Mouse (Mus musculus) hindbrain, embryonic 11.5 days (tissue): Measurements from ENCODE around the gene Vmn1r42. TPM values are rescaled to one million over a fixed set of nuclear protein-coding genes. Genes with fewer than 3 reads are reported as not detected.
"Not testable (repeated sequence)": the region's sequence is repeated elsewhere in the genome, so short reads cannot be mapped to it uniquely, and the experiment has no call there.

ENCODE experiments used
- ATAC-seq: fragments of 200-750 bp; cut with Nextera tagmentation; 2 replicates; pipeline ENCODE4 v1.8.0; 2017; ENCODE audit warnings: mild to moderate bottlenecking, moderate TSS enrichment, moderate library complexity; ENCODE audit not compliant: low FRiP score
- DNase-seq: peaks from one replicate; pipeline ENCODE4 v3.0.0-alpha.2; 2015; ENCODE audit warnings: low spot score
- H3K27ac ChIP-seq: fragments of 300-500 bp; sonication (generic); 2 replicates; pipeline ENCODE4 v1.5.1; 2014; ENCODE audit warnings: mild to moderate bottlenecking, low read depth, low read length
- H3K27me3 ChIP-seq: fragments of 300-500 bp; sonication (generic); 2 replicates; pipeline ENCODE4 v1.6.1; 2014; ENCODE audit warnings: mild to moderate bottlenecking, low read length, moderate library complexity, mixed read lengths; ENCODE audit not compliant: control insufficient read depth, insufficient read depth
- H3K36me3 ChIP-seq: fragments of 300-500 bp; sonication (generic); 2 replicates; pipeline ENCODE4 v1.6.1; 2014; ENCODE audit warnings: mild to moderate bottlenecking, low read length, moderate library complexity, mixed read lengths; ENCODE audit not compliant: control insufficient read depth, insufficient read depth
- H3K4me1 ChIP-seq: fragments of 300-500 bp; sonication (generic); replicated peaks from 2 replicates; pipeline ENCODE4 v1.6.1; 2014; ENCODE audit warnings: low read length, mixed read lengths; ENCODE audit not compliant: control insufficient read depth, insufficient read depth
- H3K4me2 ChIP-seq: fragments of 300-500 bp; sonication (generic); replicated peaks from 2 replicates; pipeline ENCODE4 v1.6.1; 2014; ENCODE audit warnings: mild to moderate bottlenecking, low read depth, low read length
- H3K4me3 ChIP-seq: fragments of 300-500 bp; sonication (generic); 2 replicates; pipeline ENCODE4 v1.5.1; 2014; ENCODE audit warnings: low read depth, low read length
- H3K9ac ChIP-seq: fragments of 300-500 bp; sonication (generic); 2 replicates; pipeline ENCODE4 v1.6.1; 2014; ENCODE audit warnings: low read depth, low read length
- H3K9me3 ChIP-seq: fragments of 300-500 bp; sonication (generic); 2 replicates; pipeline ENCODE4 v1.6.1; 2016; ENCODE audit warnings: low read length; ENCODE audit not compliant: control insufficient read depth
- WGBS: fragments of 180-500 bp; shearing (Covaris S2); extraction: QIAGEN DNeasy Blood & Tissue Kit; methylation state at CpG from one replicate; pipeline ENCODE4 v1.1.7; 2014; 5-methylcytosine and 5-hydroxymethylcytosine counted together
- polyA plus RNA-seq: library from polyadenylated mRNA; unstranded; fragments of >200 nt; fragmentation: Nextera tagmentation; extraction: Ambion mirVana; gene quantifications from 2 replicates; pipeline ENCODE4 v1.2.1, GENCODE M21; 2014

Gene Vmn1r42
- polyA plus RNA-seq, result not detected in 2 replicates

GRCm38 (mm10) chr6:89876313-89876712 lies at the start of gene Vmn1r42, which contains the start of gene Vmn1r43:
TSS of gene Vmn1r42 (minus strand) at chr6:89876413.
TSS of gene Vmn1r43 (minus strand) at chr6:89876413.
- not testable (repeated sequence) for H3K36me3 ChIP-seq, H3K9me3 ChIP-seq, H3K27ac ChIP-seq, H3K4me1 ChIP-seq, DNase-seq, H3K27me3 ChIP-seq, H3K4me3 ChIP-seq, ATAC-seq, H3K4me2 ChIP-seq, H3K9ac ChIP-seq
- 85% methylated on average over 3 of the region's 3 CpGs for WGBS

- Histone ChIP-seq H3K9me3 (no peaks in the 10 kb centered on the region), H3K4me1 (no peaks in the 10 kb centered on the region), H3K36me3 (no peaks in the 10 kb centered on the region), H3K4me2 (no peak overlapping the region), H3K9ac (no peak overlapping the region), H3K27ac (no peak overlapping the region), H3K4me3 (no peak overlapping the region), H3K27me3 (no peaks in the 10 kb centered on the region)
- WGBS, result 66% methylated on average over 2 of the region's 2 CpGs
- ATAC-seq (no peak), DNase-seq (no peak)
These were observed 7.6 kb upstream of the Vmn1r42 start for GRCm38 (mm10) chr6:89883812-89884211.

GRCm38 (mm10) chr6:89883360-89883759 lies 7.1 kb upstream of the Vmn1r42 start, which contains the start of gene Vmn1r44:
TSS of gene Vmn1r44 (plus strand) at chr6:89883660.
- WGBS, result 86% methylated on average over 1 of the region's 1 CpGs
- ATAC-seq (no peak), DNase-seq (no peak)
- Histone ChIP-seq H3K27me3 (no peaks in the 10 kb centered on the region), H3K4me3 (no peak within 1 kb of the TSS), H3K27ac (no peak within 1 kb of the TSS), H3K4me1 (no peaks in the 10 kb centered on the region), H3K9ac (no peak within 1 kb of the TSS), H3K9me3 (no peaks in the 10 kb centered on the region), H3K36me3 (no peaks in the 10 kb centered on the region), H3K4me2 (no peak within 1 kb of the TSS)

GRCm38 (mm10) chr6:89880867-89881266 lies 4.7 kb upstream of the Vmn1r42 start:
- Histone ChIP-seq H3K36me3 (no peaks in the 10 kb centered on the region), H3K9me3 (no peaks in the 10 kb centered on the region), H3K4me3 (no peak overlapping the region), H3K4me2 (no peak overlapping the region), H3K27me3 (no peaks in the 10 kb centered on the region), H3K4me1 (no peaks in the 10 kb centered on the region), H3K9ac (no peak overlapping the region), H3K27ac (no peak overlapping the region)
- no peak for ATAC-seq
- DNase-seq, result no peak

GRCm38 (mm10) chr6:89876963-89877362 lies 750 bp upstream of the Vmn1r42 start:
- DNase-seq (no peak), ATAC-seq (no peak)
- H3K4me3 ChIP-seq, result no peak overlapping the region
- no peak overlapping the region for H3K4me2 ChIP-seq
- WGBS, result 69% methylated on average over 2 of the region's 2 CpGs
- no peaks in the 10 kb centered on the region for H3K4me1 ChIP-seq
- H3K27ac ChIP-seq, result no peak overlapping the region
- no peaks in the 10 kb centered on the region for H3K27me3 ChIP-seq
- H3K9me3 ChIP-seq, result no peaks in the 10 kb centered on the region
- no peaks in the 10 kb centered on the region for H3K36me3 ChIP-seq
- H3K9ac ChIP-seq, result no peak overlapping the region

GRCm38 (mm10) chr6:89867976-89868375 lies 8.2 kb downstream of the Vmn1r42 start:
- H3K4me3 ChIP-seq, result no peak overlapping the region
- H3K27ac ChIP-seq, result no peak overlapping the region
- ATAC-seq (no peak), DNase-seq (no peak)
- 94% methylated on average over 2 of the region's 2 CpGs for WGBS
- H3K36me3 ChIP-seq, result no peaks in the 10 kb centered on the region
- peaks cover 3% of the 10 kb centered on the region; the same call in 1 of the 2 replicates for H3K9me3 ChIP-seq
- H3K27me3 ChIP-seq, result no peaks in the 10 kb centered on the region
- H3K4me1 ChIP-seq, result no peaks in the 10 kb centered on the region
- H3K9ac ChIP-seq, result no peak overlapping the region
- H3K4me2 ChIP-seq, result no peak overlapping the region

- Histone ChIP-seq H3K27me3 (no peaks in the 10 kb centered on the region), H3K9me3 (peaks cover 3% of the 10 kb centered on the region; the same call in 1 of the 2 replicates), H3K4me1 (no peaks in the 10 kb centered on the region), H3K4me2 (no peak overlapping the region), H3K9ac (no peak overlapping the region), H3K27ac (no peak overlapping the region), H3K36me3 (no peaks in the 10 kb centered on the region), H3K4me3 (no peak overlapping the region)
- ATAC-seq (no peak), DNase-seq (no peak)
- WGBS, result 89% methylated on average over 2 of the region's 2 CpGs
These were observed 8.9 kb downstream of the Vmn1r42 start for GRCm38 (mm10) chr6:89867276-89867675.

GRCm38 (mm10) chr6:89863792-89864191 lies 12.4 kb downstream of the Vmn1r42 start:
- ATAC-seq, result no peak
- H3K9me3 ChIP-seq, result peaks cover 3% of the 10 kb centered on the region; the same call in 1 of the 2 replicates

GRCm38 (mm10) chr6:89859839-89860238 lies 16.4 kb downstream of the Vmn1r42 start:
- 0 out of 2 replicates have a peak, but pooled peaks cover 3% of the 10 kb centered on the region for H3K9me3 ChIP-seq

More at GRCm38 (mm10) chr6:89863792-89864191, 12.4 kb downstream of the Vmn1r42 start:
- H3K27me3 ChIP-seq, result no peaks in the 10 kb centered on the region
- H3K4me2 ChIP-seq, result no peak overlapping the region
- no peak for DNase-seq
- no peak overlapping the region for H3K4me3 ChIP-seq
- no peaks in the 10 kb centered on the region for H3K4me1 ChIP-seq
- no peak overlapping the region for H3K27ac ChIP-seq
- H3K9ac ChIP-seq, result no peak overlapping the region
- WGBS, result 73% methylated on average over 4 of the region's 4 CpGs
- H3K36me3 ChIP-seq, result no peaks in the 10 kb centered on the region

More at GRCm38 (mm10) chr6:89859839-89860238, 16.4 kb downstream of the Vmn1r42 start:
- Histone ChIP-seq H3K36me3 (no peaks in the 10 kb centered on the region), H3K9ac (no peak overlapping the region), H3K4me2 (no peak overlapping the region), H3K27ac (no peak overlapping the region), H3K4me3 (no peak overlapping the region), H3K27me3 (no peaks in the 10 kb centered on the region), H3K4me1 (no peaks in the 10 kb centered on the region)
- WGBS, result 95% methylated on average over 2 of the region's 2 CpGs
- no peak for ATAC-seq
- DNase-seq, result no peak
